Mouse (Mus musculus) cerebellum, postnatal 14 days (tissue): ENCODE data around the gene Hmox1.
A peak's percentile ranks its signal among the peaks of the same experiment; 100 is the strongest.

Experiments
- DNase-seq, 2 experiments: peaks; one replicate each; pipeline ENCODE4 v3.0.0; 2021; ENCODE audit warnings: mixed read lengths in 2 of 2

Hmox1 gene

GRCm38 (mm10) chr8:75093399-75094156, at the start of gene Hmox1:
Hmox1 (plus strand) TSS chr8:75093621.
- DNase-seq: peak; percentile 67 to 76

GRCm38 (mm10) chr8:75046303-75046702, 47.1 kb upstream of the Hmox1 start:
- DNase-seq: peak; percentile 48 to 64

GRCm38 (mm10) chr8:75047784-75048183, 45.6 kb upstream of the Hmox1 start:
- DNase-seq: no peak

- DNase-seq: no peak
Observed at GRCm38 (mm10) chr8:75053342-75053741, 40.1 kb upstream of the Hmox1 start.

- no peak for DNase-seq
Observed at GRCm38 (mm10) chr8:75055673-75056072, 37.7 kb upstream of the Hmox1 start.

- DNase-seq: no peak
Observed at GRCm38 (mm10) chr8:75060022-75060421, 33.4 kb upstream of the Hmox1 start.

GRCm38 (mm10) chr8:75060815-75061214, 32.6 kb upstream of the Hmox1 start:
- no peak for DNase-seq

- DNase-seq: no peak
Observed at GRCm38 (mm10) chr8:75063290-75063689, 30.1 kb upstream of the Hmox1 start.

- DNase-seq: no peak
Observed at GRCm38 (mm10) chr8:75064790-75065189, 28.6 kb upstream of the Hmox1 start.

GRCm38 (mm10) chr8:75067287-75067686, 26.1 kb upstream of the Hmox1 start:
- no peak for DNase-seq

GRCm38 (mm10) chr8:75070297-75070696, 23.1 kb upstream of the Hmox1 start:
- no peak for DNase-seq

- DNase-seq: peak; percentile 90 to 93
Observed at GRCm38 (mm10) chr8:75071627-75072346, 21.6 kb upstream of the Hmox1 start.

GRCm38 (mm10) chr8:75074876-75075275, 18.5 kb upstream of the Hmox1 start:
- peak; percentile 25 to 39 for DNase-seq

GRCm38 (mm10) chr8:75078215-75078614, 15.2 kb upstream of the Hmox1 start:
- no peak for DNase-seq

- DNase-seq: no peak
Observed at GRCm38 (mm10) chr8:75078851-75079250, 14.6 kb upstream of the Hmox1 start.

GRCm38 (mm10) chr8:75081364-75082040, 11.9 kb upstream of the Hmox1 start:
- DNase-seq: no peak

- no peak for DNase-seq
Observed at GRCm38 (mm10) chr8:75082181-75082805, 11.1 kb upstream of the Hmox1 start.

GRCm38 (mm10) chr8:75083846-75084245, 9.6 kb upstream of the Hmox1 start:
- DNase-seq: peak; percentile 79 to 94

GRCm38 (mm10) chr8:75084382-75085064, 8.9 kb upstream of the Hmox1 start:
- no peak for DNase-seq

GRCm38 (mm10) chr8:75086002-75086401, 7.4 kb upstream of the Hmox1 start:
- DNase-seq: no peak

- no peak for DNase-seq
Observed at GRCm38 (mm10) chr8:75087127-75087526, 6.3 kb upstream of the Hmox1 start.
